Mouse (Mus musculus) cerebellum, postnatal 25 days (tissue): Measurements from ENCODE around the gene Rab23.

Experiments
- DNase-seq, 2 experiments: peaks; one replicate each; pipeline ENCODE4 v3.0.0; 2021; ENCODE audit warnings: mixed read lengths in 2 of 2

Rab23 gene

GRCm38 (mm10) chr1:33719733-33720225, at the start of gene Rab23:
TSS of gene Rab23 (plus strand) at chr1:33719887.
- DNase-seq, result peak; percentile 91 to 93

DNA sequence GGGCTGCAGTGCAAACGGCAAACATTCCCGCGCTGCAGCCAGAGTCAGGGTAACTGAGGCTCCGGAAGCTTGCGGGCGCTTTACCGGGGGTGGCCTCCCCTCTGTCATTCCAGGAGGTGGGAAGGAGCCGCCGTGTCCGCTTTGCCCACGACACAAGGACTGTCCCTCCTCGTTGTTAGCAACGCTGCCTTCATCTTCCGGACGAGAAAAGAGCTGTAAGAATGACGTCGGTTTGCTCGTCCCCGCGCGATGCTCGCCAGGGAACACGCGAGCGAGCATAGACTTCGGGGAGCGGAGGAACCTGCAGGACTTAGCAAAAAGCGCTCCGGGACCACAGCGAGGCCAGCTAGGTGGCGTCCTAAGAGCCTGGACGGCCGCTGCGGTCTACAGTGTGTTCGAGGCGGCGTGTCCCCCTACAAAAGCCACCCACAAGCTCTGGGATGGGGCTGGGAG, 49.5 kb upstream of the Rab23 start:
- peak; percentile 73 to 79 for DNase-seq

GRCm38 (mm10) chr1:33671441-33671840, 48.2 kb upstream of the Rab23 start:
- DNase-seq, result no peak

DNA sequence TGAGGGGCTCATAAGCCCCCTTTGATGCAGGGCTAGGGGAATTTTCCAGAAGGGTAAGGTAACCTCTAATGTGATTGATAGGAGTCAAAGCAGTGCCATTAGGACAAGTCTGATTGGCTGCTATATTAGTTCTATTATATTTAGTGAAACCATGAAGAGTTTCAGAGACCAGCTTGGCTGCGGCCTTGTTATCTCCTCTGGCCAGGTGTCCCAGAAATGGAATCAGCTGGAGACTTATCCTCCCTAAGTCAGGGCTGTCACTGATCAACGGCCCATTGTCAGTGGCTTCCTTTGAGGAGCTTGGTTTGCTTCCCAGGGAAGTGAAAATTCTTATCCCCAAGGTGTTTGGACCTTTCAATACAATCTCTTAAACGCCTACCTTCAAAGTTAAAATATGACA, 47.6 kb upstream of the Rab23 start:
- DNase-seq, result no peak

DNA sequence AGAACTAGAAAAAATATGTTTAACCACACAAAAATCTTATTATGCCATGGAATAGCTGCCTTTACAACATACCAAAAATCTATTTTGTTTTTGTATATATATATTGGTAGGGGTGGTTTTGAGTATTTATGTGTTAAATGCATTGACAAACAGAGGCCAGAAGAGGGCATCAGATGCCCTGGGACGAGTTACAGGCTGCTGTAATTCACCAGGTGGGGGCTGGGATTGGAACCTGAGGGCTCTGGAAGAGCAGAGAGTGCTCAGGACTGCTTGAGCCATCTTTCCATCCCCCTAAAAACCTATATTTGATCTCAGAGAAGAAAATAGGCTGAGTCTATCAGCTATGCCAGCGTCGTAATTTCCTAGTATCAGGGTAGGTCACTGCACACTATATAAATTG, 47.2 kb upstream of the Rab23 start:
- DNase-seq, result peak; percentile 40 to 71

DNA sequence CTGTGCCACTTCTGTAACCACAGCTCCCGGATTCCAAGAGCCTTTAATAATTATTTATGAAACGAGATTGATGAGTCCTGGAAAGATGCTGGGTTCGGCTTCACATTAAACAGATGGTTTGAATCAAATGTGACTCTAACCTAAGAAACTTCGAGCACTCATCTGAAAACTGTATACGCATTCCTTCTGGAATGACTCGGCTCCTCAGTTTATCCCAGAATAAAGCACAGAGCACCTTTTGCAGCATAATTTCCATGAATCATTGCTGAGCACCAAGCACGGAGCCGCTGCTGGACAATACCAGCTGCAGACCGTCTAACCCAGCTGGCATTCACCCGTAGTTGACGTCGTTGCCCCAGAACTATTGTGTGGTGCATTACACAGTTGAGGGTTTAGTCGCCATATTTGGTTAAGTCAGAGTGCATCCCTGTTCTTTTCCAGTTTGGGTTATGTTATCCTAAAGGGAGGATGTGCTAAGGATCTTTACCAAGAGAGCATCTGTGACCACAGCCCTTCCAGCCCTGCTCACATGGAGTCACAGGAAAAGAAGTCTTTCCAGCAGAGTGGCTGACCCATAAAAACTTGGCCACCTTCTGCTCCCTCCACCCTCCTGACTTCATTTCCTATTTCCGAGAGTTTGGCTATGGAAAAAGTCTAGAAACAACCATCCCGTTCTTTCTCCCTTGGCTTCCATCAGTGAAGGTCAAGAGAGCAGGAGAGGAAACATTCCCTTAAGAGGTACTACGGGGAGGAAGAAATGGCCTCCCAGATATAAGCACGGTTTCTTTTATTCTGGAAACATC, 46.3 kb upstream of the Rab23 start:
- DNase-seq, result no peak

GRCm38 (mm10) chr1:33680435-33680834, 39.3 kb upstream of the Rab23 start:
- DNase-seq, result no peak

- no peak for DNase-seq
Measured at GRCm38 (mm10) chr1:33680890-33681289, 38.8 kb upstream of the Rab23 start.

DNA sequence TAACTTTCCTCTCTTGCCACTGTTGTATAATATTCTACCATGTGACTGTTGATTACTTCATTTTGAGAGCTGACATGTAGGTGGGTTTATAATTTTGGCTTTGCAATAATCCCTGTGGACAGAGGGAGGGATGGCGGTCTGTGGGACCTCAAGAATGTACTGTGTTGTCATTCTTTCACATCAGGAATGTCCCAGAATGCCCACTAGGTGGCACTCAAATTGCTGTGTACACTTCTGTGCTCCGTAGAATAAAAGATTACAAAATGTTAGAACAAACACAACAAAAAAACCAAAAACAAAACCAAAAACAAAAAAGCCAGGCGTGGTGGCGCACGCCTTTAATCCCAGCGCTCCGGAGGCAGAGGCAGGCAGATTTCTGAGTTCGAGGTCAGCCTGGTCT, 35.2 kb upstream of the Rab23 start:
- peak in 1 of 2 experiments; percentile 40 for DNase-seq

DNA sequence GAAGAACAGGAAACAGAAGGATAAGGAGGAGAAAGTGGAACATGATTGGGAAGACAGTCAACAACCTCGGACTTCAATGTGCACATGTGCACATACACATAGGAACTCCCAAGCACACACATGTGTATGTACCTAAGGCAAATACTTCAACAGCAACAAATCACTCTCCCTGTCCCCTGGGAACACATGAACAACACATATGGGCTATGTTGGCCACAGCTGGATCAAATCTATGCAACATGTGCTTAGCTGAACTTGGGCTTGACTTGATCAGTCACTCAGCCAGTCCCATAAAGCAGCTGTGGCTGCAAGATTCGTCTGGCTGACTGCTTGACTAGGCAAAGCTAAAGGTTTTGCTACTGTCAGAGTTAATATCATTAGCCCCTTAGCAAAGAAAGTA, 30.9 kb upstream of the Rab23 start:
- no peak for DNase-seq

DNA sequence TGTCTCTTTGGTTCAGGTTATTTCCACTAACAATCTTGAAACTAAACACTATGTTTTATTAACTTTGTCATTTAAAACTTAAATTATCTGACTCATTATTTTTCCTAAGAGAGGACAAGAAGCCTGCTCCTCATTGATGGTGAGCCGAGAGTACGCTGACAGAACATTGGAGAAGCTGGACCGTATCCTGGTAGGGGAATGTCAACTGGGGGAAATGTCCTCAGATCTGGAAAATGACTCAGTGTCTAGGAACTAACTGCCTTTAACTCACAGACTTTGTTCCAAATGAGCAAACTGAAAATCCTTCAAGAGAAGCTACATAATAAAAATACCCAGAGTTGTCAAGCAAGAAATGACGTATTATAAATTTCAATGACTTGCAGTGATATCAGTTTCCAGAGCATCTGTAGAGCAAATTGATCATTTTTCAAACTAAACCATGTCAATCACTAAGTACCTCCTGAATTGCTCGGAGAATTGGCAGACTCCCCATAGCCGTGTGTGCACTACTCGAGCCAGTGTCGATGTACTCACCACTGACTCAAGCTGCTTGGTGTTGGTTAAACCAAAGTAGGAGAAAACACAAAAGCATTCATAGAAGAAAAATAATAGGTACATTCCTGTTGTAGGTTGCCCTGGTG, 30.1 kb upstream of the Rab23 start:
- DNase-seq, result no peak

GRCm38 (mm10) chr1:33690087-33690448, 29.6 kb upstream of the Rab23 start:
- no peak for DNase-seq

DNA sequence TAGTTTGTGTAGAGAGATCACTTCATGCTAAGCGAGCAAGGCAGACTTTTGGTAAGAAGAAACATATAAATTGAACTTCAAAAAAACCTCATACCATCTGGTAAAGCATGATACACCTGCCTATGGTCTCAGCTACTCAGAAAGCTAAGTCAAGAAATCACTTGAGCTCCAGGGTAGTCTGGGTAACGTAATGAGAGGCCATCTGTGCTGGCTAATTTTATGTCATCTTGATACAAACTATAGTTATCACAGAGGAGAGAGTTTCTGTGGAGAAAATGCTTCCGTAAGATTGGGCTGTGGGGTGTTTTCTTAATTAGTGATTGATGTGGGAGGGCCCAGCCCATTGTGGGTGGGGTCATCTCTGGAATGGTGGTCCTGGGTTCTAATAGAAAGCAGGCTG, 25.8 kb upstream of the Rab23 start:
- no peak for DNase-seq

DNA sequence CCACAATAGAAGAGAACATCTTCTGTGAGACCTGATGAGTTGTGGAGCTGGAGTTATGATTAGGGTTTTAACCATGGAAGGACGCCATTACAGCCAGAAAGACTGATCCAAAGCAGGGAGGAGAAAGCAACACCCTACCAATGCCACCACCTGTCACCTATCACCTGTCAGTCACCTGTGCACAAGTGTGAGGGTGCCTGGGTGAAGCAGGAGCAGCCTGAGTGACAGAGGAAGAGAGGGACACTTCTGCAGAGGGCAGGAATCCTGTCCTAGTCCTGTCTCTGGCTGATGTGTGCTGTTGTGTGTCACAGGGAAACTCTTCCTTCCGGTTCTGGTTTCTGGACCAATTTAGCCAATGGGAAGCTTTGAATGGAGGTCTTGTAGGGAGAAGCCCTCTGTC, 23.7 kb upstream of the Rab23 start:
- DNase-seq, result no peak

GRCm38 (mm10) chr1:33701244-33701643, 18.4 kb upstream of the Rab23 start:
- no peak for DNase-seq

GRCm38 (mm10) chr1:33709615-33710014, 10.1 kb upstream of the Rab23 start:
- no peak for DNase-seq

DNA sequence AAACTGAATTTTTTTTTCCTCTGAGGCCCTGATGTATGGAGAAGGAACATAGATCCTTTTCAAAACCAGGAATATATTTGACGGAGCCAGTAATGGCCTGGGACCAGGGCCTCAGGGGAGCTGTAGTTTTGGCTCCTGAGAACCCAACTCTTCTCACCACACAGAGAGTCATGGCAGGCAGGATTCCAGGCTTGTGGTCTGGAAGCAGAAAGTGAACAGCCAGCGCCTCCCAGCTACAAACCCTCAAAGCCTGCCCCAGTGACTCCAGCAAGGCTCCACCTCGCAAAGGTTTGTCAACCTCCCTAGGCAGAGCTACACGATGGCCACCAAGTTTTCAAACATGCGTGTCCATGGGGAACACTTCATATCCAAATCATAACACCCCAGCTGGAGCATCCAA, 7.7 kb upstream of the Rab23 start:
- no peak for DNase-seq

DNA sequence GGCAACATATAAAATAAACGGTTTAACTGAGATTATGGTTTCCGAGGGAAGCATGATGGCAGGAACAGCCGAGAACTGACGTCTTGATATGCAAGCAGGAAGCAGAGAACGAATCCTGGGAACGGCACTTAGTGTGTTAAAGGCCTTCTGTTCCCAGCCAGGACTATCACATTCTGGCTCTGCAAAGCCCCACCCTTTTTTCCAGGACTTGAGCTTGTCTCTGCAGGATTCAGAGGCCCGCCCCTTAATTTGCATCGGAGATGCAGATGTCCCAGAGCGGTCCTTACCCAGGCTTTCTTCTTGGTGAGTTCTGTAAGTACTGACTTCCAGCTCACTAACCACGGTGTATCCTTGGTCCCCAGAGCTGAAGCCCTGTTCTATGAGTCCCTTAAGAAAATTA, 4.9 kb upstream of the Rab23 start:
- DNase-seq, result no peak

- DNase-seq, result no peak
Measured at GRCm38 (mm10) chr1:33717636-33718035, 2.1 kb upstream of the Rab23 start.

GRCm38 (mm10) chr1:33720231-33720630, 544 bp downstream of the Rab23 start:
- no peak for DNase-seq

DNA sequence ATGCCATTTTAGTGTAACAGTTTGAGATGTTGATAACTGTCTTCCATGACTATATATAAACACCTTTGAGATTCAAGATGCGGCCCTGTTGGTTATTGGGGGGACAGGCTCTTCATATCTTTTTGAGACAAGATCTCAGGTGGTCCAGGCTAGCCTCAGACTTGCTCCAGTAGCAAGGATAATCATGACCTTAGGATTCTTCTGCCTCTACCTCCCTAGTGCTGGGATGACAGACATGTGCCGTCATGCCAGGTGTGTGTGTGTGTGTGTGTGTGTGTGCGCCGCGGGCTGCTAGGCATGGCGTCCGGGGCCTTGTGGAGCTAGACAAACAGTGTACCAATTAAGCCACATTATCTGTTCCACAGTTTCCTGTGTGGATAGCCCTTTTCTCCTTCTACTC, 1.3 kb downstream of the Rab23 start:
- no peak for DNase-seq

DNA sequence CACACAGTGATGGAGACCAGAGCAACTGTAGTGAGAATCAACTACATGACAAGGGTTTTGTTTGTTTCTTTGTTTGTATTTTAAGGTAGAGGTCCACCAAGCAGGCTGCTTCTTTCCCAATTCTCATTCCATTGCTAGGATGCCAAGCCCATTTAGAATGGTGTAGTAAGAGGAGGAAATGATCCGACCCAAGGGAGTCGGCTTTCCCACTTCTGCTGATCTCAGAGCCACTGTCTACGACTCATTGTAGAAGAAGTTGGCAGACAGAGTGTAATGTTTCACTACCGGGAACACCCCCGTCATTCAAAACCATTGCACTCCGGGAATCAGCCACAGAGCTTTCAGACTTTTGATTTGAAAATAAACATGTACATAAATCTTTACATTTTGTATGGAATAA, 4.8 kb downstream of the Rab23 start:
- no peak for DNase-seq

DNA sequence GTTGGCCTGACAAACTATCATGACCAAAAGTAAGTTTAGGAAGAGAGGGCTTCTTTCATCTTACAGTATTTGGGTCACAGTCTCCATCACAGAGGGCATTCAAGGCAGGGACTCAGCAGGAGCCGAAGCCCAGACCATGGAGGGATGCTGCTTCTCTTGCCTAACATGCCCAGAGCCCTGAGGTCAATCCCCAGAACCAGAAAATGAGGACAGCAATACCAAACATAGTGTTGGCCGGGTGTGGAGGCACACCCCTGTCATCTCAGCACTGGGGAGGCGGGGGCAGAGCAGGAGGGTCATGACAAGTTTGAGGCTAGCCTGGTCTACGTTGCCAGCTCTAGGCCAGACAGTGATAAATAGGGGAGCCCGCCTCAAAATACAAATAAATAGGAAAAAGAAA, 5.4 kb downstream of the Rab23 start:
- DNase-seq, result no peak

- DNase-seq, result no peak
Measured at GRCm38 (mm10) chr1:33733044-33733443, 13.4 kb downstream of the Rab23 start.
